Mouse (Mus musculus): ENCODE data around the gene Arpc2. TPM values are rescaled to one million over a fixed set of nuclear protein-coding genes. Genes with fewer than 3 reads are reported as not detected.

Arpc2 gene
- 218 and 234 TPM in 2 replicates for total RNA-seq (2012; rRNA removed)
- 455 and 462 TPM in 2 replicates for total RNA-seq (2014; rRNA removed)
- 504 and 522 TPM in 2 replicates for polyA plus RNA-seq (2012; ENCODE audit: insufficient read length, low read depth)

GRCm38 (mm10) chr1:74235938-74236589, at the start of gene Arpc2:
Gene Arpc2 (plus strand): TSS chr1:74236084.
- Histone ChIP-seq H3K4me2 (ENCODE audit: insufficient read depth, low read depth, poor library complexity, severe bottlenecking) (peak within 1 kb of the TSS; percentile 85), H3K9ac (ENCODE audit: insufficient read depth, low read depth) (peak within 1 kb of the TSS; percentile 92), H3K9me3 (replicated peaks; ENCODE audit: low read length) (no peaks in the 10 kb centered on the region), H3K27ac (ENCODE audit: insufficient read depth, low read depth) (peak within 1 kb of the TSS; percentile 78), H3K79me2 (replicated peaks; ENCODE audit: control insufficient read depth, extremely low read depth, insufficient read depth, poor library complexity, severe bottlenecking) (peaks cover 45% of the 10 kb centered on the region), H3K4me1 (ENCODE audit: control insufficient read depth in 1 of 2, insufficient read depth in 2 of 2) (peaks cover 4 to 19% of the 10 kb centered on the region in 2 experiments; a peak in 3 of 4 replicates), H3K36me3 (replicated peaks in 1 of 2; ENCODE audit: control insufficient read depth in 1 of 2, insufficient read depth in 1 of 2, low read length in 1 of 2) (peaks cover 1 to 17% of the 10 kb centered on the region in 2 experiments), H3K27me3 (replicated peaks) (no peaks in the 10 kb centered on the region), H3K4me3 (replicated peaks in 1 of 3; ENCODE audit: low read depth in 2 of 3, low read length in 2 of 3, poor library complexity in 1 of 3) (peak within 1 kb of the TSS; percentile 63 to 97 (median 94))
- DNase-seq (ENCODE audit: extremely low read depth) = peak; percentile 92
- no peak for TF ChIP-seq USF1 (IDR thresholded peaks at IDR 0.05; ENCODE audit: low read depth, low read length)
- 0 out of 2 replicates have a peak, but pooled peaks have one; percentile 48 for TF ChIP-seq CHD1 (IDR thresholded peaks at IDR 0.05; ENCODE audit: low read depth, low read length)
- TF ChIP-seq MYC (IDR thresholded peaks at IDR 0.05; ENCODE audit: low read depth, low read length) = peak; percentile 35; the same call in 1 of the 2 replicates
- TF ChIP-seq MXI1 (IDR thresholded peaks at IDR 0.05; ENCODE audit: low read depth, low read length) = no peak
- TF ChIP-seq ELF1 (IDR thresholded peaks at IDR 0.05; ENCODE audit: low read depth, low read length) = peak; percentile 96
- TF ChIP-seq IRF4 (IDR thresholded peaks at IDR 0.05; ENCODE audit: low read depth, low read length) = peak; percentile 55; the same call in 1 of the 2 replicates
- no peak for TF ChIP-seq CHD2 (IDR thresholded peaks at IDR 0.05; ENCODE audit: low read length)
- TF ChIP-seq E2F4 (IDR thresholded peaks at IDR 0.05; ENCODE audit: insufficient replicate concordance, low read depth, low read length) = no peak
- peak; percentile 91 for TF ChIP-seq TCF12 (IDR thresholded peaks at IDR 0.05; ENCODE audit: low read depth, low read length)
- TF ChIP-seq RCOR1 (conservative IDR thresholded peaks at IDR 0.05; ENCODE audit: low read depth, low read length) = no peak
- no peak for TF ChIP-seq RAD21 (IDR thresholded peaks at IDR 0.05; ENCODE audit: low read depth, low read length)
- no peak for TF ChIP-seq ZNF384 (IDR thresholded peaks at IDR 0.05; ENCODE audit: low read depth, low read length)
- peak; percentile 45; the same call in 1 of the 2 replicates for TF ChIP-seq MEF2A (IDR thresholded peaks at IDR 0.05; ENCODE audit: borderline replicate concordance, low read depth, low read length)
- no peak for TF ChIP-seq MAFK (IDR thresholded peaks at IDR 0.05; ENCODE audit: insufficient replicate concordance, low read length)
- no peak for TF ChIP-seq JUN (IDR thresholded peaks at IDR 0.05; ENCODE audit: insufficient read depth, low read depth, low read length)
- no peak for TF ChIP-seq JUND (conservative IDR thresholded peaks at IDR 0.05; ENCODE audit: low read depth, low read length)
- no peak for TF ChIP-seq PAX5 (IDR thresholded peaks at IDR 0.05; ENCODE audit: low read length)
- TF ChIP-seq HCFC1 (IDR thresholded peaks at IDR 0.05; ENCODE audit: low read depth, low read length) = peak; percentile 75
- TF ChIP-seq NELFE (IDR thresholded peaks at IDR 0.05; ENCODE audit: low read depth, low read length) = peak; percentile 94
- TF ChIP-seq BHLHE40 (IDR thresholded peaks at IDR 0.05; ENCODE audit: low read depth, low read length) = peak; percentile 65
- TF ChIP-seq POLR2A (IDR thresholded peaks at IDR 0.05; ENCODE audit: low read depth, low read length) = peak; percentile 89
- no peak for TF ChIP-seq USF2 (conservative IDR thresholded peaks at IDR 0.05; ENCODE audit: low read depth, low read length)
- TF ChIP-seq MAX (IDR thresholded peaks at IDR 0.05; ENCODE audit: low read length) = 0 out of 2 replicates have a peak, but pooled peaks have one; percentile 29
- TF ChIP-seq SMC3 (IDR thresholded peaks at IDR 0.05; ENCODE audit: low read depth, low read length) = no peak
- TF ChIP-seq ZC3H11A (IDR thresholded peaks at IDR 0.05; ENCODE audit: low read depth, low read length) = no peak
- no peak for TF ChIP-seq GABPA (IDR thresholded peaks at IDR 0.05; ENCODE audit: insufficient replicate concordance, low read depth, low read length)
- no peak for TF ChIP-seq MAZ (IDR thresholded peaks at IDR 0.05; ENCODE audit: low read depth, low read length)
- no peak for TF ChIP-seq UBTF (IDR thresholded peaks at IDR 0.05; ENCODE audit: low read depth, low read length)
- peak; percentile 99 for TF ChIP-seq NRF1 (IDR thresholded peaks at IDR 0.05; ENCODE audit: low read depth, low read length)
- no peak for TF ChIP-seq POLR2AphosphoS2 (IDR thresholded peaks at IDR 0.05; ENCODE audit: low read depth, low read length)
- no peak for TF ChIP-seq EP300 (IDR thresholded peaks at IDR 0.05; ENCODE audit: low read length)
- no peak for TF ChIP-seq ETS1 (conservative IDR thresholded peaks at IDR 0.05; ENCODE audit: low read depth, low read length)
- no peak for TF ChIP-seq KAT2A (IDR thresholded peaks at IDR 0.05; ENCODE audit: insufficient replicate concordance, low read length)
- TF ChIP-seq SIN3A (IDR thresholded peaks at IDR 0.05; ENCODE audit: low read length) = no peak; the same call in none of the 2 replicates
- no peak for TF ChIP-seq ZKSCAN1 (IDR thresholded peaks at IDR 0.05; ENCODE audit: borderline replicate concordance, low read depth, low read length)
- TF ChIP-seq TBP (conservative IDR thresholded peaks at IDR 0.05; ENCODE audit: low read depth, low read length) = no peak
- TF ChIP-seq ZMIZ1 (IDR thresholded peaks at IDR 0.05; ENCODE audit: low read depth, low read length) = peak; percentile 86
- TF ChIP-seq CTCF (conservative IDR thresholded peaks at IDR 0.05 in 1 of 2, IDR thresholded peaks at IDR 0.05 in 1 of 2; ENCODE audit: low read depth in 2 of 2, low read length in 2 of 2) = no peak
- in situ Hi-C loops (cut with MboI; ENCODE audit: low pct_ligation_motif_present, low pct_unique_long_range_greater_than_20kb, low sequenced_read_pairs) = no loop called here
- dilution Hi-C loops (cut with MboI; ENCODE audit: extremely low pct_ligation_motif_present, extremely low pct_unique_long_range_greater_than_20kb, low sequenced_read_pairs) = no loop called here
